Mouse (Mus musculus): ENCODE data around the gene Rgs7.

Gene Rgs7

DNA sequence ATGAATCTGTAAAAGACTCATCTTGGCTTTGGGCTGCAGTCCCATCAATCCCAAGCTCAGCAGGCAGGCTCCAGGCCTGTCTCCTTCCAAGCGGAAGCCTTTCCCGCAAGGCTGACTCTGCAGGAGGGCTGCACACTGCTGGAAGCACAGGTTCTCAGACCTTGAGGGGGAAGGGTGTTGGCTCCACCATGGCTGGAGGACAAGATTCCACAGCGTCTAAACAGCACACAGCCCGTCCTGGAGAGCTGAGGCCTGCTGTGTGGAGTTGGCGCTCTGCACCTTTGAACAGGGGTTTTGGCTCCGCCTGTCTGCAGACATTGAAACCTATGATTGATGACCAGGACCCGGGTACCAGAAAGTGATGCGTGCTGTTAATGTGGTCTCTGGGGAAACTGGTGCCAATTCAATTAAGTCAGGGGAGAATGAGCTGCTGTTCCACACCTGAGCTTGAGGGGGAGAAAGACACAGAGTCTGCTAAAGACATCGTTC, 463.5 kb downstream of the Rgs7 start:
- DNase-seq (ENCODE audit: low spot score in 2 of 2) = no peak

DNA sequence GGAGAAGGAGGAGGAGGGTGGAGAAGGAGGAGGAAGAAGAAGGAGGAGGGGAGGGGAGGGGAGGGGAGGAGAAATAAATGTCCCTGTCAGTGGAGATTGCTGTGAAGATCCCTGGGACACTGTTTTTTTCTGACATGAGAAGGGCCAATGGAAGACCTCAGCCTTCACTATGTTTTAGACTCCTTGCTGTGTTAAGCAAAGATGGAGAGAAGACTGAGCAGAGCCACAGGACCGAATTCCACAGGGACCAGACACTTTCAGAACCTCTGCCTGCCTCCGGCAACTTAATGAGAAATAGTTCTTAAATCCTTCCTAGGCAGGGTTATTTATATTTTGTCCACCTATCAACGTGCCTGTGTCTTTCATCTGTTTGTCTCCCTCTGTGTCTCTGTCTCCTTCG, 464.0 kb downstream of the Rgs7 start:
- no peak for DNase-seq (ENCODE audit: low spot score in 2 of 2)

DNA sequence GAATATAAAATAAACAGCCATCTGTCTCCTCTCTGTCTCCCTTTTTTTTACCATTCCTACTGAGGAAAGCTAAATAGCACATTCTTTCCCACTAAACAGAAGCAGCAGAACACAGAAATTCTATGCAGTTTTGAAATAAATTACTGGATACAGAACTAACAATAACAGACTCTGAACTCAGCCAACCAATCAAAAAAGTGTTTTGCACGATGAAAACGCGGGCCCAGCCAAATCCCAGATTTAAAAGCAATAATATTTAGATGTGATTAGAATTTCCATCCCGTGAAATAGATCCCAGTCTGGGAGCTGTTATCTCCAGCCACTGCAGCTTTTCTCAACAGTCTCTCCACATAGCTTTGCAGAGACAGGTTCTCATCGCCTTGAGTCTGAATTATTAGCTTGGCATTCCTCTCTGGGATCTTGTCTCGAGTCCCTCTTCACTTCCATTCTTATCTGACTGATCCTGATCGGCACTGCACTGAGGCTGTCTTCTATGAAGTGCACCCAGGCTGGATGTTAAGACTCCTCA, 466.5 kb downstream of the Rgs7 start:
- DNase-seq (ENCODE audit: low spot score in 2 of 2) = no peak

DNA sequence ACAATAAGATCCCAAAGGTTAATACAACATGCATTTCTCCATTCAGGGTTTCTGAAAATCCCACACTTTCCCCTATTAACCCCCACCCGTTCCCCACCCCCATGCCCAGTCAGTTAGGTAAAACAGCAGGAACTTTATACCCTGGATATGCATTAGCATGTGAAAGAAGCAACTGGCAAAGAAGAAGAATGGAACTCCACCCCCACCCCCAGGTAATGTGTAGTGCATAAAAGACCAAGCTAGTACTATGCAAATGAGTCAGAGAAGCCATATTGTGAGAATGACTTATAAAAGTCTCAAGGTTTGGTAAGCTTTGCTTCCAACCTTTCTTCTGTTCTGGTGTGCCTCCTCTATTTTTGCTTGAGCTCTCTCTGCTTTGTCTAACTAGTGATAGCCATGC, 468.2 kb downstream of the Rgs7 start:
- DNase-seq (ENCODE audit: low spot score in 2 of 2) = no peak

Data from urinary bladder, postnatal 36 days (tissue).